Mouse (Mus musculus) heart, adult 18-20 months (tissue): ENCODE data around the gene Nin. TPM values are rescaled to one million over a fixed set of nuclear protein-coding genes. Genes with fewer than 3 reads are reported as not detected.

Experiments
- total RNA-seq, 2 experiments: library from RNA; stranded (reverse); gene quantifications; 2 replicates each; pipeline ENCODE4 v1.2.3; 2021

The Nin gene
- total RNA-seq, 2 experiments from 2014 or later = 14.2 to 18.8 TPM

Other genes with a start within 250 kb of the Nin start
- gene Atl1, start 221.1 kb downstream of the Nin start, total RNA-seq = 1 to 10 TPM; 3.4 to 5.5 TPM
- 10 to 100 TPM; 19.3 to 21.4 TPM for gene Map4k5, start 220.5 kb downstream of the Nin start, total RNA-seq
- 10 to 100 TPM; 22.3 to 23.2 TPM for gene Sav1, start 126.7 kb downstream of the Nin start, total RNA-seq
- gene Abhd12b, start 40.4 kb upstream of the Nin start, total RNA-seq = not detected
- 10 to 100 TPM in 1 of 2 experiments, 1 to 10 TPM in 1; 3.6 to 22.4 TPM for gene Pygl, start 117.8 kb upstream of the Nin start, total RNA-seq
- gene Trim9, start 233.9 kb upstream of the Nin start, total RNA-seq = not detected